Mouse (Mus musculus): ENCODE measurements around the gene Pms1.

The Pms1 gene

GRCm38 (mm10) chr1:53201630-53202199 lies 95.1 kb downstream of the Pms1 start:
- DNase-seq (ENCODE audit: extremely low read depth, insufficient read length, low spot score): no peak

GRCm38 (mm10) chr1:53194536-53194935 lies 102.3 kb downstream of the Pms1 start:
- DNase-seq (ENCODE audit: extremely low read depth, insufficient read length, low spot score): no peak

GRCm38 (mm10) chr1:53191234-53191633 lies 105.6 kb downstream of the Pms1 start:
- no peak for DNase-seq (ENCODE audit: extremely low read depth, insufficient read length, low spot score)

- no peak for DNase-seq (ENCODE audit: extremely low read depth, insufficient read length, low spot score)
Observed at GRCm38 (mm10) chr1:53189620-53190019, 107.2 kb downstream of the Pms1 start.

- no peak for DNase-seq (ENCODE audit: extremely low read depth, insufficient read length, low spot score)
Observed at GRCm38 (mm10) chr1:53187536-53187935, 109.3 kb downstream of the Pms1 start, which contains the start of gene 1700019A02Rik. Gene 1700019A02Rik, minus strand, starts transcription at chr1:53187636.

- DNase-seq (ENCODE audit: extremely low read depth, insufficient read length, low spot score): no peak
Observed at GRCm38 (mm10) chr1:53186301-53186700, 110.5 kb downstream of the Pms1 start.

GRCm38 (mm10) chr1:53157715-53158114 lies 139.1 kb downstream of the Pms1 start:
- DNase-seq (ENCODE audit: extremely low read depth, insufficient read length, low spot score): no peak
